Mouse (Mus musculus) liver, embryonic 16.5 days (tissue): ENCODE data around the gene Hvcn1. TPM values are rescaled to one million over a fixed set of nuclear protein-coding genes. Genes with fewer than 3 reads are reported as not detected.

Experiments
- polyA plus RNA-seq: library from polyadenylated mRNA; unstranded; fragments of >200 nt; fragmentation: Nextera tagmentation; extraction: Ambion mirVana; gene quantifications from 2 replicates; pipeline ENCODE4 v1.2.1, GENCODE M21; 2015

Hvcn1 gene
- polyA plus RNA-seq, 1 experiment from 2014 or later, result 6.0 TPM

Other genes starting within 250 kb of the Hvcn1 start
- 1.4 and 3.1 TPM in 2 replicates for gene Cux2, start 156.7 kb upstream of the Hvcn1 start, polyA plus RNA-seq
- gene Myl2, start 105.9 kb upstream of the Hvcn1 start, polyA plus RNA-seq, result 1.9 and 2.3 TPM in 2 replicates
- not detected in 2 replicates for gene Ccdc63, start 66.0 kb upstream of the Hvcn1 start, polyA plus RNA-seq
- gene Ppp1cc, start 48.5 kb upstream of the Hvcn1 start, polyA plus RNA-seq, result 109 and 114 TPM in 2 replicates
- gene Tctn1, start 57.7 kb downstream of the Hvcn1 start, polyA plus RNA-seq, result 0.74 and 0.78 TPM in 2 replicates
- 3.4 and 4.1 TPM in 2 replicates for gene Pptc7, start 77.6 kb downstream of the Hvcn1 start, polyA plus RNA-seq
- 2.5 and 2.6 TPM in 2 replicates for gene Rad9b, start 147.4 kb downstream of the Hvcn1 start, polyA plus RNA-seq
- 95.1 and 104 TPM in 2 replicates for gene Vps29, start 147.6 kb downstream of the Hvcn1 start, polyA plus RNA-seq
- 46.8 and 52.8 TPM in 2 replicates for gene Gpn3, start 165.1 kb downstream of the Hvcn1 start, polyA plus RNA-seq
- 13.7 and 14.1 TPM in 2 replicates for gene Fam216a, start 165.6 kb downstream of the Hvcn1 start, polyA plus RNA-seq
- gene Arpc3, start 185.1 kb downstream of the Hvcn1 start, polyA plus RNA-seq, result 85.4 and 105 TPM in 2 replicates
- 14.7 and 14.9 TPM in 2 replicates for gene Anapc7, start 214.9 kb downstream of the Hvcn1 start, polyA plus RNA-seq